Mouse (Mus musculus) embryonic facial prominence, embryonic 12.5 days (tissue): Measurements from ENCODE around the gene Map2k5. TPM values are rescaled to one million over a fixed set of nuclear protein-coding genes. Genes with fewer than 3 reads are reported as not detected.

Experiments used
- ATAC-seq: fragments of 200-750 bp; cut with Nextera tagmentation; 2 replicates; pipeline ENCODE4 v1.8.0; 2017; ENCODE audit not compliant: insufficient number of reproducible peaks, insufficient read depth, low FRiP score, low TSS enrichment
- H3K27ac ChIP-seq: fragments of 300-500 bp; sonication (generic); 2 replicates; pipeline ENCODE4 v1.5.1; 2016; ENCODE audit warnings: mild to moderate bottlenecking
- H3K27me3 ChIP-seq: fragments of 300-500 bp; sonication (generic); 2 replicates; pipeline ENCODE4 v1.6.1; 2016; ENCODE audit warnings: mild to moderate bottlenecking, moderate library complexity
- H3K36me3 ChIP-seq: fragments of 300-500 bp; sonication (generic); 2 replicates; pipeline ENCODE4 v1.6.1; 2016; ENCODE audit warnings: mild to moderate bottlenecking
- H3K4me1 ChIP-seq: fragments of 300-500 bp; sonication (generic); 2 replicates; pipeline ENCODE4 v1.6.1; 2016
- H3K4me2 ChIP-seq: fragments of 300-500 bp; sonication (generic); replicated peaks from 2 replicates; pipeline ENCODE4 v1.6.1; 2016; ENCODE audit warnings: mild to moderate bottlenecking, moderate library complexity
- H3K4me3 ChIP-seq: fragments of 300-500 bp; sonication (generic); 2 replicates; pipeline ENCODE4 v1.5.1; 2016; ENCODE audit warnings: mild to moderate bottlenecking
- H3K9ac ChIP-seq: fragments of 300-500 bp; sonication (generic); 2 replicates; pipeline ENCODE4 v1.6.1; 2016; ENCODE audit warnings: mild to moderate bottlenecking, moderate library complexity
- H3K9me3 ChIP-seq: fragments of 300-500 bp; sonication (generic); 2 replicates; pipeline ENCODE4 v1.6.1; 2016; ENCODE audit warnings: mild to moderate bottlenecking, moderate library complexity
- WGBS: fragments of 180-500 bp; shearing (Covaris S2); methylation state at CpG from one replicate; pipeline ENCODE4 v1.1.7; 2016; 5-methylcytosine and 5-hydroxymethylcytosine counted together
- polyA plus RNA-seq: library from polyadenylated mRNA; unstranded; fragments of >200 nt; fragmentation: Nextera tagmentation; extraction: Ambion mirVana; gene quantifications from 2 replicates; pipeline ENCODE4 v1.2.1, GENCODE M21; 2016

Gene Map2k5
- polyA plus RNA-seq, 1 experiment from 2014 or later: 43.7 TPM

GRCm38 (mm10) chr9:63183864-63184263 lies 193.8 kb downstream of the Map2k5 start:
- WGBS: 58% methylated on average over 7 of the region's 7 CpGs
- Histone ChIP-seq H3K4me1 (peaks cover 32% of the 10 kb centered on the region), H3K27me3 (peaks cover 9% of the 10 kb centered on the region; the same call in 1 of the 2 replicates)

DNA sequence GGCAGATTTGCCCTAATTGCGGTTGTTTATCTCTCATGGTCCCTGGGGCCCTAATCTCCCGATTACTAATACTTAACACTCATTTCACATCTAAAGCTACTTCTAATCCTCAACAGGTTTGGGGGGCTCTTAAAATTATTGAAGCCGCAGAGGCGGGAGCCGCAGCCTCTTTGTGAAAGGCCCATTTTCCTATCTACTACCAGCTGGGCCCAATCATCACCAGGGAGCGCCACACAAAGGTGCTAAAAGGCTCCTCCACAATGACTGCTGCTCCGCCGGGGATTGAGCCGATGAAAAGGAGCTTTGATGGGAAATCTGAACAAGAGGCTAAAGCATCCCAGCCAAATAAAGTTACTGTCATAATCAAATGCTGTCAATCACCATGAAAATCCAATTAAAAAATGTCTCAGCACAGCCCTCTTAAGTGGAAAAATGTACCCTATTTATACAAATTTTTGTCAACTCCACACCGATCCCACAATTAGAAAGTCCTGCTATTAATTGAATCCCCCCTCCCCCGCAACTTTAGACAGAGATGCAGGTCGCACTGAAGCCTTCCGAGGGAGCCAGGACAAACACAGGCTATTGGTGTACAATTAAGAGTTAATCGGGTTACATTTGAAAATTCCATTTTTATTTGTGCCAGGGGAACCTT lies 195.3 kb downstream of the Map2k5 start:
- Histone ChIP-seq H3K36me3 (peaks cover 8% of the 10 kb centered on the region; the same call in 1 of the 2 replicates), H3K27ac (no peak overlapping the region), H3K9me3 (no peaks in the 10 kb centered on the region), H3K9ac (no peak overlapping the region), H3K4me1 (peaks cover 24% of the 10 kb centered on the region), H3K4me3 (no peak overlapping the region), H3K27me3 (peaks cover 9% of the 10 kb centered on the region; the same call in 1 of the 2 replicates), H3K4me2 (no peak overlapping the region)
- WGBS: 18% methylated on average over 14 of the region's 14 CpGs
- ATAC-seq: no peak

More at GRCm38 (mm10) chr9:63183864-63184263, 193.8 kb downstream of the Map2k5 start:
- H3K27ac ChIP-seq: no peak overlapping the region
- ATAC-seq: no peak
- no peak overlapping the region for H3K4me2 ChIP-seq
- no peak overlapping the region for H3K9ac ChIP-seq
- no peak overlapping the region for H3K4me3 ChIP-seq
- H3K9me3 ChIP-seq: no peaks in the 10 kb centered on the region
- peaks cover 8% of the 10 kb centered on the region; the same call in 1 of the 2 replicates for H3K36me3 ChIP-seq

- peaks cover 9% of the 10 kb centered on the region; the same call in 1 of the 2 replicates for H3K27me3 ChIP-seq
- no peaks in the 10 kb centered on the region for H3K9me3 ChIP-seq
- H3K27ac ChIP-seq: no peak overlapping the region
- no peak overlapping the region for H3K4me2 ChIP-seq
- ATAC-seq: no peak
- H3K4me3 ChIP-seq: no peak overlapping the region
- H3K9ac ChIP-seq: no peak overlapping the region
- WGBS: 27% methylated on average over 11 of the region's 11 CpGs
- peaks cover 21% of the 10 kb centered on the region for H3K4me1 ChIP-seq
- peaks cover 8% of the 10 kb centered on the region; the same call in 1 of the 2 replicates for H3K36me3 ChIP-seq
Observed at GRCm38 (mm10) chr9:63181337-63182178, 196.1 kb downstream of the Map2k5 start.

DNA sequence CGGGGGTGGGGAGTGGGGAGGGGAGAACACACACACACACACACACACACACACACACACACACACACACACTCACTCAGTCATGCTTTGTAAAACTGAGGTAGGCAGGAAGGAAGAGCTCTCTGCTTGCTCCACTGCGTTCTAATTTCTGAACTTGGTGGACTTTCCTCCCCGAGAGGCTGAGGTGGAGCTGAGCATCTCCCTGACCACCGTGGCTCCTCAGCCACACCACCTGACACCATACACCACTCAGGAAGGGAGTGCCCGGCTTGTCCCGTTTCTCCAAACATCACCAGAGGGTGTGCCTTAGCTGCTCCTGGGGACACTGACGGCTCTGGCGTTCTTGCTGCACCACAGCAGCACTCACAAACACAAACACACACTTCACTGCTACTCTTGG lies 199.4 kb downstream of the Map2k5 start:
- ATAC-seq: no peak
- Histone ChIP-seq H3K9ac (no peak overlapping the region), H3K4me2 (no peak overlapping the region), H3K9me3 (no peaks in the 10 kb centered on the region), H3K27me3 (no peaks in the 10 kb centered on the region; the same call in 1 of the 2 replicates), H3K36me3 (peaks cover 5% of the 10 kb centered on the region; the same call in 1 of the 2 replicates), H3K27ac (no peak overlapping the region), H3K4me1 (peaks cover 21% of the 10 kb centered on the region), H3K4me3 (no peak overlapping the region)
- WGBS: 77% methylated on average over 8 of the region's 8 CpGs

DNA sequence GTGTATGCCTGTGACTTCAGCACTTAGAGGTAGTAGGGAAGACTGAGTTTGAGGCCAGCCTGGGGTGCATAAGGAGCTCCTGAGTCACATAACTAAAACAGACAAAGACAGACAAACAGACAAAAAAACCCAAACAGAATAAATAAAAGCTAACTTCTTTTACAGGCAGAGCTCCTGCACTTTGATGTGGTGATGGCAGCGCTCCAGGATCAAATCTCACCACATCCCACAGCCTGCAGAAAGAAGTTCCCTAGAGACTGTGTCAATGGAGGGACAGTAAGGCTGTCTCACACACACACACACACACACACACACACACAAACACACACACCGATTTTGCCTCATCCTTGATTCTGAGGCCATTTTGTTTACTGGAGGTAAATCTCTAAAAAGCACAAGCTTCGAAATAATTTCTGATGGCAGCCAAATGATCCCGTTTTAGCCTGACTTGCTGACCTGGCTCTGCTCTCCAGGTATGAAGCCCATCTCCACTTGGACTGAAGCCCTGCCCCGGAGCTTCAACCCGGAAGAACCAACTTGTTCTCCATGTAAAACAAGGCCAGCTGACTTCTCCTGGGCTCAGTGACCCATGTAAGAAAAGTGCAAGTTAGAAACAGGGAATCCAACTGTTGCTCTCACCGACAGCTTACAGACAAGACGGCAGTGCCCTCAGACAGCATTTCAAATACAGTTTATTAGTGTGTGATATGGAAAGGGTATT lies 203.5 kb downstream of the Map2k5 start:
- H3K27ac ChIP-seq: no peak overlapping the region
- H3K4me3 ChIP-seq: no peak overlapping the region
- 83% methylated on average over 8 of the region's 8 CpGs for WGBS
- H3K36me3 ChIP-seq: peaks cover 4% of the 10 kb centered on the region; the same call in 1 of the 2 replicates
- H3K4me1 ChIP-seq: peaks cover 4% of the 10 kb centered on the region; the same call in 1 of the 2 replicates
- H3K9me3 ChIP-seq: no peaks in the 10 kb centered on the region
- no peak for ATAC-seq
- H3K27me3 ChIP-seq: no peaks in the 10 kb centered on the region
- H3K4me2 ChIP-seq: no peak overlapping the region
- H3K9ac ChIP-seq: no peak overlapping the region

DNA sequence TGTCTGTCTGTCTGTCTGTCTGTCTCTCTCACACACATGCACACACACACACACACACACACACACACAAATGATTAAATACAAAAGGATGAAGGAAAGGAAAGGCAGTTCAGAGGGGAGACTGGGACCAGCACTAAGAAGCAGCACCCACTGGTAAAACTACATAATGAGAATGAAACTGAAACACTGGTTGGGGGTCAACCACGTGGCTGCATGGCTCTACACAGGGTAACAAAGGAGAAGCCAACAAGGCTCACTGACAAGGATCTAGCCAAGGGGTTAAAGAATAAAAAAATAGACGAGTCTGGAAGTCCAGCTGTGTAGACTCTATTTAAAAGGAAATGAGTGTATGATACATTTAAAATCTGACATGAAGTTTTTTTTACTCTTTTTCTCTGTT lies 205.8 kb downstream of the Map2k5 start:
- Histone ChIP-seq H3K4me1 (peaks cover 4% of the 10 kb centered on the region; the same call in 1 of the 2 replicates), H3K4me2 (no peak overlapping the region), H3K27ac (no peak overlapping the region), H3K9me3 (no peaks in the 10 kb centered on the region), H3K4me3 (no peak overlapping the region), H3K9ac (no peak overlapping the region), H3K36me3 (peaks cover 5% of the 10 kb centered on the region; the same call in 1 of the 2 replicates), H3K27me3 (no peaks in the 10 kb centered on the region)
- ATAC-seq: no peak
- whole genome bisulfite sequencing: 43% methylated on average over 2 of the region's 2 CpGs

GRCm38 (mm10) chr9:63169127-63169526 lies 208.6 kb downstream of the Map2k5 start:
- H3K4me3 ChIP-seq: no peak overlapping the region
- 74% methylated on average over 1 of the region's 1 CpGs for WGBS
- no peak for ATAC-seq

GRCm38 (mm10) chr9:63165070-63165469 lies 212.6 kb downstream of the Map2k5 start:
- peaks cover 8% of the 10 kb centered on the region; the same call in 1 of the 2 replicates for H3K36me3 ChIP-seq
- 22% methylated on average over 9 of the region's 9 CpGs for WGBS
- H3K4me3 ChIP-seq: no peak overlapping the region
- no peak overlapping the region for H3K27ac ChIP-seq
- H3K27me3 ChIP-seq: no peaks in the 10 kb centered on the region
- H3K9me3 ChIP-seq: no peaks in the 10 kb centered on the region
- H3K4me2 ChIP-seq: no peak overlapping the region
- peaks cover 11% of the 10 kb centered on the region; the same call in 1 of the 2 replicates for H3K4me1 ChIP-seq
- H3K9ac ChIP-seq: no peak overlapping the region
- ATAC-seq: no peak

More at GRCm38 (mm10) chr9:63169127-63169526, 208.6 kb downstream of the Map2k5 start:
- Histone ChIP-seq H3K9ac (no peak overlapping the region), H3K4me2 (no peak overlapping the region), H3K36me3 (peaks cover 5% of the 10 kb centered on the region; the same call in 1 of the 2 replicates), H3K27ac (no peak overlapping the region), H3K27me3 (no peaks in the 10 kb centered on the region), H3K4me1 (peaks cover 15% of the 10 kb centered on the region; the same call in 1 of the 2 replicates), H3K9me3 (no peaks in the 10 kb centered on the region)

DNA sequence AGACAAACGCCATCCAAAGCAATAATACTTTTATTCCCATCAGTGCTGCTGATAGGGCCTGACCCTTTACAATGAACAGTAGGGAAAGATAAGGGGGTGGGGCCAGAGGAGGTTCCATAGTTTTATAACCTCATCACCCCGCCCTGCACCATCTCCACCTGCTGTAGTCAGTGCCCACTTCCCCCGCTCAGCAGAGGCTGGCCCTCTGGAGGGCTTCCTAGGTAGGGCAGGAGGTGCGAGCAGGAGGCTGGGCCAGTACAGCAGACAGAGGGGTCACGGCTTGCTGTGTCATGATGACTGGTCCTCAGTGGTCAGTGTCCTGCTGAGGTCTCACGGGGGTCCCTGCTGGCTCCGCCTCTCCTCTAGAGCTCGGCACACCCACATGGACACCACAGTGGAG lies 213.9 kb downstream of the Map2k5 start:
- no peaks in the 10 kb centered on the region for H3K9me3 ChIP-seq
- H3K27me3 ChIP-seq: no peaks in the 10 kb centered on the region
- H3K27ac ChIP-seq: no peak overlapping the region
- 0 out of 2 replicates have a peak, but pooled peaks cover 3% of the 10 kb centered on the region for H3K36me3 ChIP-seq
- H3K4me3 ChIP-seq: no peak overlapping the region
- no peak overlapping the region for H3K9ac ChIP-seq
- ATAC-seq: no peak
- no peak overlapping the region for H3K4me2 ChIP-seq
- WGBS: 82% methylated on average over 8 of the region's 8 CpGs
- H3K4me1 ChIP-seq: peaks cover 11% of the 10 kb centered on the region; the same call in 1 of the 2 replicates

- H3K27ac ChIP-seq: no peak overlapping the region
- H3K9me3 ChIP-seq: 0 out of 2 replicates have a peak, but pooled peaks cover 4% of the 10 kb centered on the region
- H3K27me3 ChIP-seq: peaks cover 78% of the 10 kb centered on the region
- WGBS: 21% methylated on average over 14 of the region's 14 CpGs
- no peaks in the 10 kb centered on the region for H3K36me3 ChIP-seq
- no peak overlapping the region for H3K4me3 ChIP-seq
- no peak overlapping the region for H3K4me2 ChIP-seq
- H3K4me1 ChIP-seq: peaks cover 17% of the 10 kb centered on the region
- H3K9ac ChIP-seq: no peak overlapping the region
- ATAC-seq: no peak
Observed at GRCm38 (mm10) chr9:63151949-63152348, 225.8 kb downstream of the Map2k5 start.
